Mouse (Mus musculus) C2C12 (cell line): ENCODE measurements around the gene Olfr1512.

Experiments used
- CEBPB ChIP-seq: IDR thresholded peaks from one replicate; pipeline ENCODE4 v1.6.1; 2011; ENCODE audit warnings: low read depth, mild to moderate bottlenecking, control low read depth, moderate library complexity
- CTCF ChIP-seq: IDR thresholded peaks from one replicate; pipeline ENCODE4 v1.5.1; 2011; ENCODE audit not compliant: control insufficient read depth, insufficient read depth, insufficient read length
- FOSL1 ChIP-seq: IDR thresholded peaks from one replicate; pipeline ENCODE4 v1.8.0; 2011; ENCODE audit warnings: mild to moderate bottlenecking, low read length; ENCODE audit not compliant: poor library complexity, insufficient read depth, severe bottlenecking
- MAX ChIP-seq: IDR thresholded peaks from one replicate; pipeline ENCODE4 v1.6.1; 2011; ENCODE audit warnings: mild to moderate bottlenecking, control low read depth
- MYOD1 ChIP-seq: IDR thresholded peaks from one replicate; pipeline ENCODE4 v1.6.1; 2011; ENCODE audit warnings: low read depth; ENCODE audit not compliant: control insufficient read depth, insufficient read length
- MYOG ChIP-seq: IDR thresholded peaks from one replicate; pipeline ENCODE4 v1.6.1; 2011; ENCODE audit not compliant: control insufficient read depth, insufficient read length; ENCODE audit errors: extremely low read depth
- USF1 ChIP-seq: IDR thresholded peaks from one replicate; pipeline ENCODE4 v1.6.1; 2011; ENCODE audit warnings: low read depth, mild to moderate bottlenecking, control low read depth, moderate library complexity

DNA sequence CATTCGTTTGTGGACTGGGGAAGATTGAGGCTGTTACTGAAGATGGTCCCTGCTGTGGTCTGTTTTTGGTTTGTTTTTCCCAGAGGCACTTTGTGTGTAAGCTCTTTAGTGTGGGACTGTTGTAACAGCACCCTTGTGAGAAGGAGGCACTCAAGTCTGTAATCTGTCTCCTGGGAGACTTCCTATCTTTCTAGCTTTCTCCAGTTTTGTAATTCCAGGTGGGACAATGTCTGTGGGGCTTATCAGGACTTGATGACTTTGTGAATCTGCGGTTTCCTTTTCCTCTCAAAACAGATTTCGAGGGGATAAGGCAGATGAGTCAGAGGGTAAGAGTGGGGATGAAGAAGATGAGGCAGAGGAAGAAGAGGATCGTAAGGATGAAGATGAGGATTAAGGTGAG lies 22.7 kb downstream of the Olfr1512 start, which contains the start of gene Olfr1513:
- TF ChIP-seq CTCF (no peak), MAX (no peak), USF1 (no peak), CEBPB (no peak), MYOG (no peak), MYOD1 (no peak), FOSL1 (no peak)
